Mouse (Mus musculus): ENCODE results near the gene Mrpl39.
A peak's percentile ranks its signal among the peaks of the same experiment; 100 is the strongest.

Mrpl39 gene

GRCm38 (mm10) chr16:84744703-84745490, 9.4 kb upstream of the Mrpl39 start:
- DNase-seq (ENCODE audit: low read depth): peak; percentile 64

- DNase-seq (ENCODE audit: low read depth): no peak
These were observed 1.8 kb upstream of the Mrpl39 start for GRCm38 (mm10) chr16:84737358-84737757.

GRCm38 (mm10) chr16:84734806-84735165, 756 bp downstream of the Mrpl39 start:
- DNase-seq (ENCODE audit: low read depth): no peak

- DNase-seq (ENCODE audit: low read depth): no peak
These were observed 14.9 kb downstream of the Mrpl39 start for GRCm38 (mm10) chr16:84720670-84721069.

- no peak for DNase-seq (ENCODE audit: low read depth)
These were observed 17.3 kb downstream of the Mrpl39 start for GRCm38 (mm10) chr16:84718250-84718649.

GRCm38 (mm10) chr16:84717618-84718248, 17.8 kb downstream of the Mrpl39 start:
- no peak for DNase-seq (ENCODE audit: low read depth)

GRCm38 (mm10) chr16:84716724-84717617, 18.6 kb downstream of the Mrpl39 start:
- no peak for DNase-seq (ENCODE audit: low read depth)

GRCm38 (mm10) chr16:84716197-84716596, 19.3 kb downstream of the Mrpl39 start:
- DNase-seq (ENCODE audit: low read depth): no peak

- DNase-seq (ENCODE audit: low read depth): no peak
These were observed 20.6 kb downstream of the Mrpl39 start for GRCm38 (mm10) chr16:84714978-84715377.

- no peak for DNase-seq (ENCODE audit: low read depth)
These were observed 21.6 kb downstream of the Mrpl39 start for GRCm38 (mm10) chr16:84713926-84714325.

GRCm38 (mm10) chr16:84713156-84713555, 22.4 kb downstream of the Mrpl39 start:
- no peak for DNase-seq (ENCODE audit: low read depth)

- no peak for DNase-seq (ENCODE audit: low read depth)
These were observed 26.9 kb downstream of the Mrpl39 start for GRCm38 (mm10) chr16:84708649-84709048.

- no peak for DNase-seq (ENCODE audit: low read depth)
These were observed 27.7 kb downstream of the Mrpl39 start for GRCm38 (mm10) chr16:84707802-84708201.

- no peak for DNase-seq (ENCODE audit: low read depth)
These were observed 29.0 kb downstream of the Mrpl39 start for GRCm38 (mm10) chr16:84706571-84706970.

GRCm38 (mm10) chr16:84705507-84705906, 30.0 kb downstream of the Mrpl39 start:
- no peak for DNase-seq (ENCODE audit: low read depth)

GRCm38 (mm10) chr16:84704661-84705240, 30.8 kb downstream of the Mrpl39 start:
- no peak for DNase-seq (ENCODE audit: low read depth)

GRCm38 (mm10) chr16:84703769-84704660, 31.5 kb downstream of the Mrpl39 start:
- DNase-seq (ENCODE audit: low read depth): no peak

GRCm38 (mm10) chr16:84703129-84703768, 32.3 kb downstream of the Mrpl39 start:
- no peak for DNase-seq (ENCODE audit: low read depth)

GRCm38 (mm10) chr16:84702230-84703128, 33.1 kb downstream of the Mrpl39 start:
- DNase-seq (ENCODE audit: low read depth): no peak

GRCm38 (mm10) chr16:84701041-84701440, 34.5 kb downstream of the Mrpl39 start:
- DNase-seq (ENCODE audit: low read depth): no peak

Measured in fibroblast of lung, adult 2 months (primary cell).